Mouse (Mus musculus) forebrain, embryonic 10.5 days (tissue): ENCODE data around the gene Chn1. TPM values are rescaled to one million over a fixed set of nuclear protein-coding genes. Genes with fewer than 3 reads are reported as not detected.

Source experiments
- DNase-seq: peaks from one replicate; pipeline ENCODE4 v3.0.0-alpha.2; 2017; ENCODE audit warnings: low spot score; ENCODE audit errors: extremely low spot score
- H3K27ac ChIP-seq: fragments of 300-500 bp; sonication (generic); 2 replicates; pipeline ENCODE4 v1.5.1; 2016; ENCODE audit warnings: mild to moderate bottlenecking
- H3K27me3 ChIP-seq: fragments of 300-500 bp; sonication (generic); 2 replicates; pipeline ENCODE4 v1.6.1; 2016; ENCODE audit warnings: mild to moderate bottlenecking; ENCODE audit not compliant: poor library complexity, severe bottlenecking
- H3K36me3 ChIP-seq: fragments of 300-500 bp; sonication (generic); replicated peaks from 2 replicates; pipeline ENCODE4 v1.6.1; 2016; ENCODE audit warnings: mild to moderate bottlenecking, moderate library complexity
- H3K4me1 ChIP-seq: fragments of 300-500 bp; sonication (generic); 2 replicates; pipeline ENCODE4 v1.6.1; 2016
- H3K4me3 ChIP-seq: fragments of 300-500 bp; sonication (generic); 2 replicates; pipeline ENCODE4 v1.5.1; 2016; ENCODE audit warnings: mild to moderate bottlenecking, moderate library complexity
- H3K9me3 ChIP-seq: fragments of 300-500 bp; sonication (generic); 2 replicates; pipeline ENCODE4 v1.6.1; 2016; ENCODE audit warnings: mild to moderate bottlenecking, moderate library complexity
- WGBS: fragments of 180-500 bp; shearing (Covaris S2); methylation state at CpG from one replicate; pipeline ENCODE4 v1.1.7; 2016; 5-methylcytosine and 5-hydroxymethylcytosine counted together
- polyA plus RNA-seq: library from polyadenylated mRNA; unstranded; fragments of >200 nt; fragmentation: Nextera tagmentation; extraction: Ambion mirVana; gene quantifications from 2 replicates; pipeline ENCODE4 v1.2.1, GENCODE M21; 2016

Chn1 gene
- polyA plus RNA-seq, 1 experiment from 2014 or later, result 34.7 TPM

GRCm38 (mm10) chr2:73574418-73574817, 200.7 kb downstream of the Chn1 start:
- no peak for DNase-seq
- Histone ChIP-seq H3K36me3 (no peaks in the 10 kb centered on the region), H3K9me3 (no peaks in the 10 kb centered on the region), H3K27ac (no peak overlapping the region), H3K4me3 (no peak overlapping the region), H3K27me3 (no peaks in the 10 kb centered on the region), H3K4me1 (peaks cover 15% of the 10 kb centered on the region)
- 84% methylated on average over 6 of the region's 6 CpGs for WGBS

DNA sequence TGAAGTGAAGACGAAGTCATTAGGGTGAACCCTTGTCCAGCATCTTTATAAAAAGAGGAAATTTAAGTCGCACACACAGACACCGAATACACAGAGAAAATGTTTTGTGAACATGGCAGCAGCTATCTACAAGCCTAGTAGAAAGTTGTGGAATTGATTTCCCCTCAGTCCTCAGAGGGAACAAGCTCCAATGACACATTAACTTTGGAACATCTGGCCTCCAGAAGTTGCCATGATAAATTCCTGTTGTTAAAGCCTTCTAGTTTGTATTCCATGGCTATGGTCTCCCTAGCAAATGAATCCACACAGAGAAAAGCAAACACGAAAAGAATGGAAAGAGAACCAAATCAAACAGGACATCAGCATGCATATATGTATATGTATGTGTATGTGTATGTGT, 201.6 kb downstream of the Chn1 start:
- no peak for DNase-seq
- WGBS, result 80% methylated on average over 4 of the region's 4 CpGs
- no peak overlapping the region for H3K4me3 ChIP-seq
- peaks cover 15% of the 10 kb centered on the region for H3K4me1 ChIP-seq
- 0 out of 2 replicates have a peak overlapping the region, but pooled peaks have one; percentile 81 for H3K27ac ChIP-seq
- no peaks in the 10 kb centered on the region for H3K9me3 ChIP-seq
- H3K36me3 ChIP-seq, result no peaks in the 10 kb centered on the region
- no peaks in the 10 kb centered on the region for H3K27me3 ChIP-seq

DNA sequence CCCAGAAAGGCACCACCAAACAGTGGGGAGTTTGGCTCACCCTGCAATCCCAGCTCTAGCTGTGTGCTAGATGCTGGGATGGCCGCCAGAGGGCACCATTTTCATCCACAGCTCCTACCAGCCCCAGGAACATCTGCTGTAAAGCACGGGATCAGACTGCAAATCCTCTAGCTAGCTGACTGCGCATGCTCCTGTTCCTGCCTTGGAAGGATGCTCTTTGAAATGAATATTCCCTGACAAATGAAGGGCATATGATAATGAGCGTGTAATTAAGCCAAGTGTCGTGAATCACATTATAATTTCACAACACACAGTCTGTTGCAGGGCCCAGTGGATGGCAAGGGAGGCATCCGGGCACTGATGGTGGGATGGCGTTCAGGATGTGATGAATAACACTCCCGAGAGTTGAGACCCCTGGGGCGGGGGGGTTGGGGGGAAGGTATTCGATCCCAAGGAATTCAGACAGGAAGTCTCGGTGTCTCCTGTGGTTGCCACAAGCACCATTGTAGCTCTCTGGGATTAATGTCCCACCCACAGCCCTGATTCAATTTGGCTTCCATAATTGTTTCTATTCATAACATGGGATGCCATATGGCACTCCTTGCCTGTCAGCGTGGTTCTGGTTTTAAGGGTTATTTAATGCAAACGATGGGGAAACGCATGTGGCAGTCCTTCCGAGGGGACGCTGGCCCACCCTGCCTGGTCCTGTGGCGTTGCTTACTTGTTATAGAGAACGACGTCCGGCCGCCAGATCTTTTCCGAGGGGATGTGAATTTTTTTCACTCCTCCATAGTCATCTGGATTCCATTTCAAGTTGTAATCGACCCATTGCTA, 202.4 kb downstream of the Chn1 start:
- peak; percentile 83 for DNase-seq

DNA sequence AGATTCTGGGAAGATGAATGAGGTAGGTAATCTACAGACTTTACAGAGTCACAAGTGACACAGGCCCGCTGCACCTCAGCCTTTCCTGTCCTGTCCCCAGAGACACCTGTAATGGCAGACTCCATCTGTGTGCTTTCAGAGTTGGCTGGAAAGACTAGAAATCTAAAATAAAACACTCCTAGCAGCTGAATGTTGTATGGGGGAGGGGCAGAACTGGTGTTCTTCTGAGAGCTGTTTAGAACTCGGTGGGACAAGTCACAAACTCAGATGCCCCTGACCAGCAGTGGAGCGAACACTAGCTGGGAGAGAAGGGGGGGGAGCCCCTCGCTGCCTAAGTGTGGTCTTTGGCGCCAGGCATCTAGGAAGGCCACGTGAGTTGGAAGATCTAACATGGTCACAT, 203.2 kb downstream of the Chn1 start:
- Histone ChIP-seq H3K9me3 (no peaks in the 10 kb centered on the region), H3K4me3 (no peak overlapping the region), H3K4me1 (peaks cover 15% of the 10 kb centered on the region), H3K27ac (peak overlapping the region; percentile 81; the same call in 1 of the 2 replicates), H3K27me3 (peaks cover 4% of the 10 kb centered on the region; the same call in 1 of the 2 replicates), H3K36me3 (no peaks in the 10 kb centered on the region)
- WGBS, result 64% methylated on average over 6 of the region's 6 CpGs
- DNase-seq, result no peak

More for the DNA sequence above, 202.4 kb downstream of the Chn1 start:
- peak overlapping the region; percentile 81 for H3K27ac ChIP-seq
- no peaks in the 10 kb centered on the region for H3K36me3 ChIP-seq
- H3K4me1 ChIP-seq, result peaks cover 15% of the 10 kb centered on the region
- WGBS, result 31% methylated on average over 23 of the region's 23 CpGs
- no peaks in the 10 kb centered on the region for H3K9me3 ChIP-seq
- H3K27me3 ChIP-seq, result peaks cover 4% of the 10 kb centered on the region; the same call in 1 of the 2 replicates
- H3K4me3 ChIP-seq, result peak overlapping the region; percentile 47

GRCm38 (mm10) chr2:73571304-73571703, 203.8 kb downstream of the Chn1 start:
- Histone ChIP-seq H3K36me3 (no peaks in the 10 kb centered on the region), H3K9me3 (no peaks in the 10 kb centered on the region), H3K27me3 (peaks cover 4% of the 10 kb centered on the region; the same call in 1 of the 2 replicates), H3K4me1 (peaks cover 15% of the 10 kb centered on the region), H3K27ac (peak overlapping the region; percentile 81; the same call in 1 of the 2 replicates), H3K4me3 (no peak overlapping the region)
- no peak for DNase-seq
- 94% methylated on average over 9 of the region's 9 CpGs for WGBS

- Histone ChIP-seq H3K4me3 (peak overlapping the region; percentile 23), H3K36me3 (no peaks in the 10 kb centered on the region), H3K27ac (no peak overlapping the region), H3K4me1 (peaks cover 11% of the 10 kb centered on the region), H3K9me3 (no peaks in the 10 kb centered on the region), H3K27me3 (peaks cover 4% of the 10 kb centered on the region; the same call in 1 of the 2 replicates)
- 34% methylated on average over 8 of the region's 8 CpGs for WGBS
- peak; percentile 42 for DNase-seq
Measured at GRCm38 (mm10) chr2:73566989-73567605, 208.0 kb downstream of the Chn1 start.

DNA sequence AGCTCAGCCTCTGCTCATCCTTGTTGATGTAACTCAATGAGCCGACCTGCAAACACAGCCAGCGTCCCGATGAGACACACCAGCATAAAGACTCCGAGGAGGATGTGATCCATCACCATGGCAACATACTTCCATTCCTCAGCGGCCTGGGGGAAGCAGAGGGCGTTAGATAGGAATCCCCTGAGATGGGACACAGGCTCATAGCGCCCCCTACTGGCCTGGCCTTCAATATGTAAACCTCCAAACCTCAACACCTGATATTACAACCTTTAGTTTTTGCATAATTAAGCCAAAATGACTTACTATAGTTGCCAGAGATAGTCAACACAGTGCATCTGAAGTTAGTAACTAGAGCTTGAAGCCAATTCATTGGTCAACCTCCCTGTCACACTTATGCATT, 209.0 kb downstream of the Chn1 start:
- 20% methylated on average over 7 of the region's 7 CpGs for WGBS

DNA sequence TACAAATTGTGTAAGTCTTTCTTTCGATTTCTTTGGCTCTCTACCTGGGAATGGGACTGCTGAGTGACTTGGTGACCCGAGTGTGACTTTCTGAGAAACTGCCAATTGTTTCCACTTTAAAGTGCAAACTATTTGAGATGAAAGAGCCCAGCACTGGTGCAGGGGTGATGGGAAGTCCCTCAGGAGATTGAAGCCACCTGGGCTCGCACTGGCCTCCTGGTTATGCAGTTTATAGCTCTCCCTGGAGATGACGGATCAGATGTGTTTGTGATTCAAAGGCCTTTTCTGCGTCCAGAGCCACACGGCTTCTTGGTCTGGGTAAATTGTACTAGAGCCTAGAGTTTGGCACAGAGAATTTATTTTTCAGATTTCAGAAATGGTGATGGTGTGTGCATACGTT, 211.5 kb downstream of the Chn1 start:
- H3K4me3 ChIP-seq, result no peak overlapping the region
- no peak for DNase-seq
- peaks cover 20% of the 10 kb centered on the region for H3K27me3 ChIP-seq
- no peaks in the 10 kb centered on the region for H3K9me3 ChIP-seq
- no peak overlapping the region for H3K27ac ChIP-seq
- 64% methylated on average over 7 of the region's 7 CpGs for WGBS
- H3K36me3 ChIP-seq, result no peaks in the 10 kb centered on the region
- H3K4me1 ChIP-seq, result peaks cover 21% of the 10 kb centered on the region

More for the DNA sequence above, 209.0 kb downstream of the Chn1 start:
- peaks cover 14% of the 10 kb centered on the region for H3K4me1 ChIP-seq
- H3K27ac ChIP-seq, result no peak overlapping the region
- no peaks in the 10 kb centered on the region for H3K9me3 ChIP-seq
- DNase-seq, result no peak
- peaks cover 5% of the 10 kb centered on the region; the same call in 1 of the 2 replicates for H3K27me3 ChIP-seq
- no peaks in the 10 kb centered on the region for H3K36me3 ChIP-seq
- H3K4me3 ChIP-seq, result no peak overlapping the region

GRCm38 (mm10) chr2:73562656-73563055, 212.5 kb downstream of the Chn1 start:
- H3K4me3 ChIP-seq, result no peak overlapping the region
- 91% methylated on average over 9 of the region's 9 CpGs for WGBS
- no peaks in the 10 kb centered on the region for H3K9me3 ChIP-seq
- H3K36me3 ChIP-seq, result no peaks in the 10 kb centered on the region
- no peak overlapping the region for H3K27ac ChIP-seq
- H3K4me1 ChIP-seq, result peaks cover 21% of the 10 kb centered on the region
- DNase-seq, result no peak
- H3K27me3 ChIP-seq, result peaks cover 16% of the 10 kb centered on the region; the same call in 1 of the 2 replicates

- WGBS, result 5% methylated on average over 8 of the region's 8 CpGs
- peak; percentile 76 for DNase-seq
- Histone ChIP-seq H3K4me3 (peak overlapping the region; percentile 58), H3K27ac (peak overlapping the region; percentile 73; the same call in 1 of the 2 replicates), H3K36me3 (no peaks in the 10 kb centered on the region), H3K9me3 (no peaks in the 10 kb centered on the region), H3K4me1 (peaks cover 21% of the 10 kb centered on the region), H3K27me3 (peaks cover 16% of the 10 kb centered on the region; the same call in 1 of the 2 replicates)
Measured at GRCm38 (mm10) chr2:73561665-73562063, 213.5 kb downstream of the Chn1 start.

DNA sequence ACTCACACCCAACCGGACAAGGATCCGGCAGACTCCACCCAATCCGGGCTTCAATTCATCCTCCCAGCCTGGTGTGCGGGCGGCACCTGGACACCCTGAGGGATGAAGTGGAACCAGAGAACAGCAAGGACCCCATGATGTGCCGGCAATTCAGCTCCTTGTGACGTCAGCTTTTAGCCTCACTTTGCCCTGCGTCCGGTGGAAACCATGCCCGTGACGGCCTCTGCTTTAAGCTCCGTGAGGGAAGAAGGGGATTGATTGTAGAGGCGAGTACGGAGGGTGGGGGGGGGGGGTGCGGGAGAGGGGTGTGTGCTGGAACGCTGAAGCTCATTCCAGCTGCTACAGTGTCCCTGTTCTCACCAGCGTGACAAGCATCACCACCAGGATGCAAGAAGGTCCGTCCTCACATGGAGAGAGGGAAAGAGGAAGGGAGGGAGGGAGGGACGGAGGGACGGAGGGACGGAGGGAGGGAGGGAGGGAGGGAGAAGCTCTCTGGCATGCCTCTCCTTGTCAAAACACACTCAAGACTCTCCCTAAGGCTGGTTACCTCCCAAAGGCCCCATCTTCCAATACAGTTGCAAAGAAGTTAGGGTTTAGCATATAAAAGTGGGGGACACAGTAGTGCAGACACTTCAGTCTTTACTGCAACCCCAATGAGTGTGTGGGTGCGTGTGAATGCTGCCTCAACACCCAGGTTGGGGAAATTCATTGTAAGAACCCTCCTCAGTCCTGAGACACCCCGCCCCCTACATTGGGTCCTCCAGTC, 214.1 kb downstream of the Chn1 start:
- WGBS, result under 1% methylated on average over 23 of the region's 23 CpGs
- H3K27ac ChIP-seq, result peak overlapping the region; percentile 73
- DNase-seq, result peak; percentile 46

More for the DNA sequence above, 214.1 kb downstream of the Chn1 start:
- Histone ChIP-seq H3K9me3 (no peaks in the 10 kb centered on the region), H3K36me3 (no peaks in the 10 kb centered on the region), H3K4me3 (peak overlapping the region; percentile 58), H3K27me3 (peaks cover 16% of the 10 kb centered on the region; the same call in 1 of the 2 replicates), H3K4me1 (peaks cover 19% of the 10 kb centered on the region)
